Mouse (Mus musculus) cerebellum, postnatal 10 days (tissue): Measurements from ENCODE around the gene Abat.

Experiments
- DNase-seq, 2 experiments: peaks; one replicate each; pipeline ENCODE4 v3.0.0; 2021; ENCODE audit warnings: mixed read lengths in 2 of 2

The Abat gene

GRCm38 (mm10) chr16:8513236-8513906 is at the start of gene Abat:
Gene Abat (plus strand): TSS chr16:8513429.
- DNase-seq, result peak; percentile 97 to 98

DNA sequence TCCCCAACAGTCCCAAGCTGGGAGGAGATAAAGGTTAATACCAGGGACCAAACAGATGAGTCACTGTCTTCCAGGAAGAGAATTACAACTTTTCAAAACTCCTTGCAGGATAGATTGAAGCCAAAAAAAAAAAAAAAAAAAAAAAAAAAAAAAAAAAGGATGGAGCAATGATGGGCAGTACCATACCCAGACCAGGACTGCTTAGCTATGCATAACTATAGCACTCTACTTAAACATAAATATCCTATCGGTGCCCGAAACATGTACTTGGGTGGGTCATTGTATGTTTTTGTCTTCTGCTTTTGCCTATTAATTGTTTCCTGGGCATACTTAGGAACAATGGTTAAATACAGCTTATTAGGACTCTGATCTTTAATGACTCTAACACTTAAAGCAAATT is 43.1 kb upstream of the Abat start:
- no peak for DNase-seq

DNA sequence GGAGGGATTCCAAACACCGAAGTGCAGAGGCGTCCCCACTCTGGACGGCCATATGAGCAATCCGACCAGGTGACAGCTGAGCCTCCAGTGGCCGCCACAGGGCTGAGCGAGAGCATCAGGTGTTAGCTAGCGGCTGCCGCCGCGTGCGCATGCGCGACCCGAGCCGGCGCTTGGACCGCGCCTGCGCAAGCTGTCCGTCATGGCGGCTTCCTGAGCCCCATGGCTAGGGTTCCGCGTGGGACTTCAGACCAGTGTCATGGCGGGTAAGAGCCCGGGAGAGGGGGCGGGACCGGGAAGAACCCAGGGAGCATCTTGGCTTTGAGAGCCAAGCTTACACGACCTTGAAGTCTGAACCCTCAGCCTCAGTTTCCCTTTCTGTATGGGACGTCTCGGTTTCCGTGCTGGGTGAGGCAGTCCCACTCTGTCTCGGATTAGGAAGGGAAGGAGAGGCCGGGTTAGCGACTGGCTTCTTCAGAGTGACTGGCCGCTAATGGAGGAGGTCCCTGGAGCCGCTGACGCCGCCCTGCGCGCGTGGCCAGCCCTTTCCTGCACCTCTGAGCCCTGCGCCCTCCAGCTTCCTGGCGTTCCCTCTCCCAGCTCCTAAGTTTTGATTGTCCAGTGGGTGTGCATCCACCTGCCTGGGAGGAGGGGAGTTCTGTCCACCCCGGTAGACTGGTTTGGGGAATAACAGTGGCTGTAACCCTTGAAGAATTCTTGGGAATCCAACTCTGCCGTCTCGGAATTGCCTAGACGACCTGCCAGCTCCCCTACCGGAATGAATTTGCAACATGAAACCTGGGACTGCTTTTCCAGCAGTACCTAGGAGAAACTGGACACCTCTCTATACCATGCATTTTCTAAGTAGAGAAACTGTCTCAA is 42.4 kb upstream of the Abat start, which contains the start of gene Mettl22:
Gene Mettl22 (plus strand): TSS at position 186 of the 879 bp plus-strand sequence.
- DNase-seq, result peak; percentile 94 to 96

DNA sequence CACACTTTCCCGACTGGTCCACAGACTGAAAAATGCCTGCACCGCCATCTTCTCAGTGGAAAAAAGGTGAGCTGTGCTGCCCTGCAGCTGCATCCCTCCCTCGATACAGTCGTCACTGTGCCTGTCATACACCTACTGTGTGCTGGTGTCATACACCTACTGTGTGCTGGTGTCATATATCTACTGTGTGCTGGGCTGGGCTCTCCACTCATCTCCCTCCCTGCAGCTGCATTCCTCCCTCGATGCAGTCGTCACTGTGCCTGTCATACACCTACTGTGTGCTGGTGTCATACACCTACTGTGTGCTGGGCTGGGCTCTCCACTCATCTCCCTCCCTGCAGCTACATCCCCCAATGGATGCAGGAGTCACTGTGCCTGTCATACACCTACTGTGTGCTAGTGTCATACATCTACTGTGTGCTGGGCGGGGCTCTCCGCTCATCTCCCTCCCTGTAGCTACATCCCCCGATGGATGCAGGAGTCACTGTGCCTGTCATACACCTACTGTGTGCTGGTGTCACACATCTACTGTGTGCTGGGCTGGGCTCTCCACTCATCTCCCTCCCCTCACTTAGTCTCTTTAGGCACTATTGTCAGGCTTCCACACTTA is 25.7 kb upstream of the Abat start:
- no peak for DNase-seq

- peak; percentile 40 to 56 for DNase-seq
These were observed 23.9 kb upstream of the Abat start for GRCm38 (mm10) chr16:8489340-8489739.

- peak in 1 of 2 experiments; percentile 26 for DNase-seq
These were observed 21.3 kb upstream of the Abat start for GRCm38 (mm10) chr16:8491743-8492490.

GRCm38 (mm10) chr16:8494268-8494667 is 19.0 kb upstream of the Abat start:
- peak; percentile 86 to 91 for DNase-seq

- no peak for DNase-seq
These were observed 16.3 kb upstream of the Abat start for GRCm38 (mm10) chr16:8496967-8497366.

GRCm38 (mm10) chr16:8504271-8504670 is 9.0 kb upstream of the Abat start:
- DNase-seq, result no peak

DNA sequence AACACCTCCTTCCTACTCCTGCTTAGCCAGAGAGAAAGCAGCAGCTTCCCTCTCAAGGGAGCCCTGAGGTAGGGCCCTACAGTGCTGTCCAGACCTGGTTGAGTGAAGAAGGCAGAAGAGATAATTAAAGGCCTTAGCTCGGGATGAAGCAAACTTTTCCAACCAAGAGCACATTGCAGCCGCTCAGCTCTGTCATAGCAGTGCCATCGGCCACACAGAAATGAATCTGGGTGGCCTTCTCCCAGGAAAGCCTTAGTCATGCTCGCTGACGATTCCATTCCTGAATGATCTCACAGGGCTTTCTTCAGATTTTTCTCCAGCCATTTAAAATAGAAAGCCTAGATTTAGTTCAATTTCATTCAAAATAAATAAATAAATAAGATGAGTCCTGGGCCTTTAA is 3.3 kb upstream of the Abat start:
- DNase-seq, result no peak

GRCm38 (mm10) chr16:8512830-8513229 is 399 bp upstream of the Abat start:
- DNase-seq, result no peak

DNA sequence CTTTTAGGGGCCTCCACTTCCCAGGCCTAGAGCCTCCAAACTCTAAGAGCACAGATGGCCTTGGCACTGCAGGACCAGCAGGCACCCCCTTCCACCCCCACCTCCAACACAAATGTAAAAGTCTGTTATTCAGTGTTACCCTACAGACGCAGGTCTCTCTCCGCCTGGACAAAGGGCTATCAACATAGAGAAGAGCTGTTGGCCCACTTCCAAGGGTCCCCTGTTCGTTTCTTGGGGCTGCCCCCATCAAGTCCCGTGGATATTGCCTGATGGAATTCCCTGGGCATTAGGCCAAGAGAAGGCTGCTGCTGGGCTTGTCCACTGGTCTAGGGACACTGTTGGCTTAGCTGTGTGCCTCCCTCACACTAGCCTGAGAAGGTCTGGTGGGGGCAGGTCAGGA is 951 bp downstream of the Abat start:
- peak; percentile 81 to 84 for DNase-seq

DNA sequence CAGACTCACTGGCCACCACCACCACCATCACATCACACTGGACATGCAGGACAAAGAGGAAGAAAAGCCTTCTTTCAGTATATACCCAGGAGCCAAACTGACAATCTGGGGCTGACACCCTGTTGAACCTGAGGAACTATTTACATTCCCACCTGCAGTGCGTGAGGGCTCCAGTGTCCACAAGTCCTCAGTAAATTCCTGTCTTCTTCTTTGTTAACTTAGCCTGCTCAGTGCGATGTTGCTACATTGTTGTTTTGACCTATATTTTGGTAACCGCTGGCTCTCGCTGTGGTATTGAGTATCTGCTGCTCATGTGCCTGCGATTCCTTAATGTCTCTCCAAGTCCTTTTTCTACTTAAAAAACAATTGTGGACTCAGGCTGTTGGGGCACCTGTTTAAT is 7.3 kb downstream of the Abat start:
- no peak for DNase-seq

DNA sequence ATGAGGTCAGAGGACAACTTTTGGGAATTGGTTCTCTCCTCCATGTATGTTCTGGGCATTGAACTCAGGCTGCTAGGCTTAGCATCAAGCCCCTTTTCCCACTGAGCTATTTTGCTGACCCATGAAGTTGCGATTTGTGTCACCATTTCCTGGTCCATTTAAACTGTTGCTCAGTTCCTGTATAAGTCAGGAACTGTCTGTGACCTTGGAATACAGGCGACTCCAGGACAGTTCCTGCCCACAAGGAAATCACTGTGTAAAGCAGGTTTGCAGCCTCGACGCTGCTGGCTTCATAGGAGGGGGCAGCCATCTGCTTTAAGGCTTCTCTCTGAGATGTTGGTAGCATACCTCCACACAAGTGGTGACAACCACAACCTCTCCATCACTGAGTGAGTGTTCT is 8.1 kb downstream of the Abat start:
- DNase-seq, result no peak

- DNase-seq, result peak; percentile 82 to 88
These were observed 10.4 kb downstream of the Abat start for GRCm38 (mm10) chr16:8523480-8524144.

- DNase-seq, result no peak
These were observed 11.1 kb downstream of the Abat start for GRCm38 (mm10) chr16:8524163-8524847.

GRCm38 (mm10) chr16:8525293-8525692 is 12.1 kb downstream of the Abat start:
- DNase-seq, result no peak

DNA sequence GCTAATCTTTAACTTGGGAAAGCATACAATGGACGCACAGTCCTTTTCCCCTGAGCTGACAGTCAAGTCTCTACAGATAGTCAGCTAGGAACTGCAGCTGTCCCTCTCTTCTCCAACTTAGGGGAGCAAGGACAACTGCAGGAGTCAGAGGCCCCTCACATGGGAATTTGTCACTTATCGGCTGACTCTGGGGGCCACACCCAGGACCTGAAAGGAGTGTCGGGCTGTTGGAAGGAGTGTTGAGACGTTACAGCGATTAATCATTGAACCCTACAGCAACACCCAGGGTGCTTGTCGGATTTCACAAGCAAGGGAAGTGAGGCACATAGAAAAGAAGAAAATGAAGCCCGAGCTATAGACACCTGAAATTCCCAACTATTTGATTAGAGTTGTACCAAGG is 12.6 kb downstream of the Abat start:
- DNase-seq, result no peak

GRCm38 (mm10) chr16:8529389-8529788 is 16.2 kb downstream of the Abat start:
- no peak for DNase-seq

DNA sequence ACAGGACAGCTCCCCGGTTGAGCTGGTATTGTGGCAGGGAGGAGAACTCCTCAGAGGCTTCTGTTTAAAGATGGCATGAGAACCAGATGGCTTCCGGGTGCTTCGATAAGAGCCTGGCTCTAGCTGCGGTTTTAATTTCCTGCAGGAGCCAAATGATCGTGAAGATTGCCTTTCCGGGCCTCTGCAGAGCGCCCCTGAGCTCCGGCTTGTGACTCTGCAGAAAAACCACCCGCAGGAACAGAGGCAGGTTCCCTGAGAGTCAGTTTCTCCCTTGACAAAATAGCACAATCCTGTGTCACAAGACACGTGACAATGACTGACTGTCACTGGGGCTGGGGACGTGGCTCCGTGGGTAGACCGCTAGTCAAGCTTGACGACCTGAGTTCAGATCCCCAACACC is 16.8 kb downstream of the Abat start:
- DNase-seq, result no peak

DNA sequence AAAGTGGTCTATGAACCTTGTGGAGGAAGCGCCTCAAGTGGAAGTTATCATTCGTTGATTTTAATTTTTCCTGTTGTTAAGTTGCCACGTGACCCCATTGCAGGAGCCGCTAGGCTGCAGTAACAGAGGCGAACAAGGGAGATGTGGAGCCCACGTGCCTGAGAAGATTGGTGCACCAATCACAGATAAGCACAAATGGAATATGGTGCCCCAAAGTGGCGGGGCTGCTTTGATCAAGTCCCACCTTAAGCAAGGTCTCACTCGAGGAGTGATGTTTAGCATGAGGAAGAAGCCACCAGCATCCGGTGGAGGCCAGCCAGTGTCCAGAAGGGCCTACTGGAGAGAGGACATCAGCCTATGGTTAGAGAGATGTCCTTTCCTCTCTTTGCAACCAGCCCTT is 19.2 kb downstream of the Abat start:
- DNase-seq, result no peak

- no peak for DNase-seq
These were observed 19.7 kb downstream of the Abat start for GRCm38 (mm10) chr16:8532894-8533293.
